Mouse (Mus musculus) heart, embryonic 16.5 days (tissue): ENCODE measurements around the gene Timm17a. TPM values are rescaled to one million over a fixed set of nuclear protein-coding genes. Genes with fewer than 3 reads are reported as not detected.
A peak's percentile ranks its signal among the peaks of the same experiment; 100 is the strongest.

Experiments
- ATAC-seq: fragments of 200-750 bp; cut with Nextera tagmentation; replicated peaks from 2 replicates; pipeline ENCODE4 v1.8.0; 2017; ENCODE audit warnings: moderate number of reproducible peaks; ENCODE audit not compliant: insufficient read depth, low FRiP score; ENCODE audit errors: extremely low read depth
- H3K27ac ChIP-seq: fragments of 300-500 bp; sonication (generic); 2 replicates; pipeline ENCODE4 v1.5.1; 2014; ENCODE audit warnings: mild to moderate bottlenecking, low read length, control low read depth, moderate library complexity
- H3K27me3 ChIP-seq: fragments of 300-500 bp; sonication (generic); 2 replicates; pipeline ENCODE4 v1.6.1; 2014; ENCODE audit warnings: low read length, mixed read lengths; ENCODE audit not compliant: control insufficient read depth, insufficient read depth
- H3K36me3 ChIP-seq: fragments of 300-500 bp; sonication (generic); 2 replicates; pipeline ENCODE4 v1.6.1; 2014; ENCODE audit not compliant: control insufficient read depth, insufficient read depth
- H3K4me1 ChIP-seq: fragments of 300-500 bp; sonication (generic); 2 replicates; pipeline ENCODE4 v1.6.1; 2014; ENCODE audit warnings: low read length, mixed read lengths; ENCODE audit not compliant: control insufficient read depth, insufficient read depth
- H3K4me2 ChIP-seq: fragments of 300-500 bp; sonication (generic); 2 replicates; pipeline ENCODE4 v1.6.1; 2014; ENCODE audit warnings: low read depth, mild to moderate bottlenecking, control low read depth, low read length
- H3K4me3 ChIP-seq: fragments of 300-500 bp; sonication (generic); 2 replicates; pipeline ENCODE4 v1.5.1; 2014; ENCODE audit warnings: mild to moderate bottlenecking, control low read depth, low read length
- H3K9ac ChIP-seq: fragments of 300-500 bp; sonication (generic); 2 replicates; pipeline ENCODE4 v1.6.1; 2014; ENCODE audit warnings: low read length, control low read depth
- H3K9me3 ChIP-seq: fragments of 300-500 bp; sonication (generic); replicated peaks from 2 replicates; pipeline ENCODE4 v1.6.1; 2016; ENCODE audit warnings: low read length; ENCODE audit not compliant: control insufficient read depth
- WGBS: fragments of 180-500 bp; shearing (Covaris S2); extraction: QIAGEN DNeasy Blood & Tissue Kit; methylation state at CpG from one replicate; pipeline ENCODE4 v1.1.7; 2014; 5-methylcytosine and 5-hydroxymethylcytosine counted together
- polyA plus RNA-seq: library from polyadenylated mRNA; unstranded; fragments of >200 nt; fragmentation: Nextera tagmentation; extraction: Ambion mirVana; gene quantifications from 2 replicates; pipeline ENCODE4 v1.2.1, GENCODE M21; 2015

Gene Timm17a
- polyA plus RNA-seq, 1 experiment from 2014 or later = 342 TPM

GRCm38 (mm10) chr1:135248434-135248850 lies 65.1 kb downstream of the Timm17a start:
- Histone ChIP-seq H3K27ac (no peak overlapping the region), H3K4me1 (no peaks in the 10 kb centered on the region), H3K36me3 (no peaks in the 10 kb centered on the region), H3K27me3 (peaks cover 9% of the 10 kb centered on the region; the same call in 1 of the 2 replicates), H3K4me3 (no peak overlapping the region), H3K9me3 (no peaks in the 10 kb centered on the region), H3K9ac (no peak overlapping the region), H3K4me2 (peak overlapping the region; percentile 17; the same call in 1 of the 2 replicates)
- WGBS = 8% methylated on average over 15 of the region's 15 CpGs
- 0 out of 2 replicates have a peak, but pooled peaks have one; percentile 28 for ATAC-seq

Other genes with a start within 250 kb of the Timm17a start
- 2.5 and 4.6 TPM in 2 replicates for gene Lgr6, start 208.5 kb downstream of the Timm17a start, polyA plus RNA-seq
- 7.3 and 20.5 TPM in 2 replicates for gene Ptpn7, start 181.1 kb downstream of the Timm17a start, polyA plus RNA-seq
- gene Arl8a, start 167.0 kb downstream of the Timm17a start, polyA plus RNA-seq = 40.2 and 43.9 TPM in 2 replicates
- not detected in 2 replicates for gene Gpr37l1, start 146.1 kb downstream of the Timm17a start, polyA plus RNA-seq
- 2.3 and 3.9 TPM in 2 replicates for gene Elf3, start 55.2 kb downstream of the Timm17a start, polyA plus RNA-seq
- gene Rnpep, start 29.7 kb downstream of the Timm17a start, polyA plus RNA-seq = 54.6 and 57.1 TPM in 2 replicates
- 1.7 TPM in 2 replicates for gene Lmod1, start 11.0 kb upstream of the Timm17a start, polyA plus RNA-seq
- gene Shisa4, start 61.5 kb upstream of the Timm17a start, polyA plus RNA-seq = 23.5 and 24.7 TPM in 2 replicates
- gene Ipo9, start 116.7 kb upstream of the Timm17a start, polyA plus RNA-seq = 58.1 and 70.3 TPM in 2 replicates